Mouse (Mus musculus) erythroblast, embryonic 14.5 days (primary cell): ENCODE measurements around the gene Fga.

Source experiments
- GATA1 ChIP-seq: IDR thresholded peaks from 2 replicates; pipeline ENCODE4 v1.6.1; 2012; ENCODE audit warnings: low read length, inconsistent platforms, mixed read lengths
- TAL1 ChIP-seq: IDR thresholded peaks from 3 replicates; pipeline ENCODE4 v1.6.1; 2012; ENCODE audit warnings: low read length, inconsistent platforms, mixed read lengths

DNA sequence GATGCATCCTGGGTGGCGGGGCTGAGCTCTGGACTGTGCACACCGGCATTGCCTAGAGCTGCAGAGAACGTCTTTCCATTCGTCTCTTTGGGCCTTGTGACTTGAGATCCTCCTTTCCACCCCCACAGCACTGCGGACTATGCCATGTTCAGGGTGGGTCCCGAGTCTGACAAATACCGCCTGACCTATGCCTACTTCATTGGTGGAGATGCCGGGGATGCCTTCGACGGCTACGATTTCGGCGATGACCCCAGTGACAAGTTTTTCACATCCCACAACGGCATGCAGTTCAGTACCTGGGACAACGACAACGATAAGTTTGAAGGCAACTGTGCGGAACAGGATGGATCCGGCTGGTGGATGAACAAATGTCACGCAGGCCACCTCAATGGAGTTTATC is 13.2 kb upstream of the Fga start:
- TF ChIP-seq GATA1, result no peak
- TF ChIP-seq TAL1, result no peak
